Mouse (Mus musculus): Measurements from ENCODE around the gene Lenep.

GRCm38 (mm10) chr3:89401329-89401728 lies 1.3 kb downstream of the Lenep start:
- TF ChIP-seq POLR2A (IDR thresholded peaks at IDR 0.05; ENCODE audit: low read depth, low read length) (no peak), CTCF (conservative IDR thresholded peaks at IDR 0.05; ENCODE audit: insufficient read depth, insufficient read length, low read depth, low read length) (no peak)
